In genomic region chrX:102119042-102119864, GRCm38 (mm10) we compare ENCODE assay signal across 7 mouse cellular contexts. TPM values are rescaled to one million over a fixed set of nuclear protein-coding genes. Genes with fewer than 3 reads are reported as not detected.
DNase-seq lines count a peak whose midpoint lies in the region; ATAC-seq lines count a peak whose summit lies in the region.

TSS of gene Pin4 (plus strand) at chrX:102119447.

- H3K4me2 ChIP-seq in embryonic facial prominence, embryonic 12.5 days (replicated peaks): peak within 1 kb of the TSS; percentile 61
- peak within 1 kb of the TSS; percentile 53 for H3K4me2 ChIP-seq in limb, embryonic 11.5 days (ENCODE audit: low read depth, severe bottlenecking)
- peak within 1 kb of the TSS; percentile 57 for H3K4me2 ChIP-seq in midbrain, embryonic 14.5 days (ENCODE audit: low read length)

- no peaks in the 10 kb centered on the region for H3K9me3 ChIP-seq in embryonic facial prominence, embryonic 12.5 days
- no peaks in the 10 kb centered on the region for H3K9me3 ChIP-seq in limb, embryonic 11.5 days (ENCODE audit: control insufficient read depth, low read length)
- no peaks in the 10 kb centered on the region for H3K9me3 ChIP-seq in midbrain, embryonic 14.5 days (ENCODE audit: control insufficient read depth, low read length)

- ATAC-seq in embryonic facial prominence, embryonic 12.5 days (ENCODE audit: insufficient number of reproducible peaks, insufficient read depth, low FRiP score, low TSS enrichment): peak; percentile 98
- ATAC-seq in limb, embryonic 11.5 days (ENCODE audit: insufficient number of reproducible peaks, low FRiP score, low TSS enrichment, low read depth): peak; percentile 100
- peak; percentile 98 for ATAC-seq in midbrain, embryonic 14.5 days (ENCODE audit: low FRiP score, low TSS enrichment)

- H3K4me1 ChIP-seq in embryonic facial prominence, embryonic 12.5 days: no peaks in the 10 kb centered on the region
- no peaks in the 10 kb centered on the region for H3K4me1 ChIP-seq in limb, embryonic 11.5 days (ENCODE audit: control insufficient read depth, insufficient read depth, low read length)
- H3K4me1 ChIP-seq in midbrain, embryonic 14.5 days (ENCODE audit: control insufficient read depth, insufficient read depth, low read length): no peaks in the 10 kb centered on the region; the same call in 1 of the 2 replicates

- no peak within 1 kb of the TSS for H3K27ac ChIP-seq in embryonic facial prominence, embryonic 12.5 days
- no peak within 1 kb of the TSS for H3K27ac ChIP-seq in limb, embryonic 11.5 days (replicated peaks; ENCODE audit: low read depth, low read length)
- H3K27ac ChIP-seq in midbrain, embryonic 14.5 days (replicated peaks; ENCODE audit: low read depth, low read length): peak within 1 kb of the TSS; percentile 74

- H3K9ac ChIP-seq in embryonic facial prominence, embryonic 12.5 days: peak within 1 kb of the TSS; percentile 60
- H3K9ac ChIP-seq in limb, embryonic 11.5 days (ENCODE audit: low read length): peak within 1 kb of the TSS; percentile 60
- H3K9ac ChIP-seq in midbrain, embryonic 14.5 days (replicated peaks; ENCODE audit: low read length): peak within 1 kb of the TSS; percentile 57

- WGBS in embryonic facial prominence, embryonic 12.5 days: 18% methylated on average over 30 of the region's 30 CpGs
- 15% methylated on average over 30 of the region's 30 CpGs for WGBS in limb, embryonic 11.5 days
- WGBS in midbrain, embryonic 14.5 days: 16% methylated on average over 30 of the region's 30 CpGs

- no peaks in the 10 kb centered on the region for H3K27me3 ChIP-seq in embryonic facial prominence, embryonic 12.5 days
- H3K27me3 ChIP-seq in limb, embryonic 11.5 days (ENCODE audit: control insufficient read depth, insufficient read depth, low read length): peaks cover 9% of the 10 kb centered on the region
- no peaks in the 10 kb centered on the region for H3K27me3 ChIP-seq in midbrain, embryonic 14.5 days (ENCODE audit: control insufficient read depth, insufficient read depth, low read length)

- H3K4me3 ChIP-seq in embryonic facial prominence, embryonic 12.5 days: peak within 1 kb of the TSS; percentile 63
- H3K4me3 ChIP-seq in limb, embryonic 11.5 days (ENCODE audit: low read depth, low read length): peak within 1 kb of the TSS; percentile 55
- peak within 1 kb of the TSS; percentile 55 for H3K4me3 ChIP-seq in midbrain, embryonic 14.5 days (replicated peaks; ENCODE audit: low read depth, low read length)

- DNase-seq in adrenal gland, postnatal 25 days: peak; percentile 90
- DNase-seq in heart, adult 11 months: peak; percentile 100
- peak; percentile 89 for DNase-seq in kidney, adult 18-20 months
- DNase-seq in limb, embryonic 11.5 days (ENCODE audit: low spot score): peak; percentile 92
- DNase-seq in midbrain, embryonic 14.5 days: peak; percentile 95
- peak; percentile 82 for DNase-seq in spleen, adult 18-20 months

- peaks cover 3% of the 10 kb centered on the region; the same call in 1 of the 2 replicates for H3K36me3 ChIP-seq in embryonic facial prominence, embryonic 12.5 days
- no peaks in the 10 kb centered on the region for H3K36me3 ChIP-seq in limb, embryonic 11.5 days (ENCODE audit: control insufficient read depth, insufficient read depth, low read length)
- H3K36me3 ChIP-seq in midbrain, embryonic 14.5 days (ENCODE audit: control insufficient read depth, insufficient read depth, low read length): 0 out of 2 replicates have a peak, but pooled peaks cover 6% of the 10 kb centered on the region

RNA-seq across cellular contexts. Expression of gene Pin4, which starts in this region (rescaled TPM):
- total RNA-seq in adrenal gland, postnatal 25 days (2021): 57.5 and 116 TPM in 2 replicates
- polyA plus RNA-seq in embryonic facial prominence, embryonic 12.5 days (2016; fragmentation: Nextera tagmentation; extraction: Ambion mirVana): 73.9 and 77.7 TPM in 2 replicates
- 71.6 and 82.4 TPM in 2 replicates for polyA plus RNA-seq in limb, embryonic 11.5 days (2014; fragmentation: Nextera tagmentation; extraction: Ambion mirVana)
- polyA plus RNA-seq in midbrain, embryonic 14.5 days (2014; fragmentation: Nextera tagmentation; extraction: Ambion mirVana): 60.6 and 76.6 TPM in 2 replicates
